Mouse (Mus musculus): ENCODE measurements around the gene Clstn2. TPM values are rescaled to one million over a fixed set of nuclear protein-coding genes. Genes with fewer than 3 reads are reported as not detected.

The Clstn2 gene
- polyA plus RNA-seq, 1 experiment from 2014 or later = 2.8 TPM

- Histone ChIP-seq H3K27me3 (no peaks in the 10 kb centered on the region), H3K27ac (no peak overlapping the region), H3K4me1 (no peaks in the 10 kb centered on the region), H3K36me3 (replicated peaks) (no peaks in the 10 kb centered on the region), H3K4me3 (replicated peaks) (no peak overlapping the region), H3K9ac (no peak overlapping the region), H3K9me3 (no peaks in the 10 kb centered on the region), H3K4me2 (no peak overlapping the region)
- no peak for ATAC-seq (ENCODE audit: low FRiP score)
- WGBS = 89% methylated on average over 3 of the region's 3 CpGs
Measured at GRCm38 (mm10) chr9:97891415-97891814, 141.6 kb downstream of the Clstn2 start.

- H3K4me3 ChIP-seq (replicated peaks) = no peak overlapping the region
- no peaks in the 10 kb centered on the region for H3K9me3 ChIP-seq
- H3K27me3 ChIP-seq = no peaks in the 10 kb centered on the region
- no peak for ATAC-seq (ENCODE audit: low FRiP score)
- H3K4me2 ChIP-seq = no peak overlapping the region
- no peaks in the 10 kb centered on the region for H3K4me1 ChIP-seq
- H3K36me3 ChIP-seq (replicated peaks) = no peaks in the 10 kb centered on the region
- 94% methylated on average over 3 of the region's 3 CpGs for WGBS
- H3K9ac ChIP-seq = no peak overlapping the region
- H3K27ac ChIP-seq = no peak overlapping the region
Measured at GRCm38 (mm10) chr9:97883336-97883735, 149.6 kb downstream of the Clstn2 start.

- WGBS = 61% methylated on average over 8 of the region's 8 CpGs
- Histone ChIP-seq H3K27me3 (no peaks in the 10 kb centered on the region), H3K27ac (no peak overlapping the region), H3K9ac (no peak overlapping the region), H3K9me3 (no peaks in the 10 kb centered on the region), H3K4me1 (no peaks in the 10 kb centered on the region), H3K36me3 (replicated peaks) (no peaks in the 10 kb centered on the region), H3K4me3 (replicated peaks) (no peak overlapping the region), H3K4me2 (no peak overlapping the region)
- no peak for ATAC-seq (ENCODE audit: low FRiP score)
Measured at GRCm38 (mm10) chr9:97867013-97867700, 165.8 kb downstream of the Clstn2 start.

GRCm38 (mm10) chr9:97852859-97853258 is 180.1 kb downstream of the Clstn2 start:
- Histone ChIP-seq H3K9ac (no peak overlapping the region), H3K4me2 (no peak overlapping the region), H3K36me3 (replicated peaks) (no peaks in the 10 kb centered on the region), H3K9me3 (no peaks in the 10 kb centered on the region), H3K27me3 (no peaks in the 10 kb centered on the region), H3K4me1 (no peaks in the 10 kb centered on the region), H3K4me3 (replicated peaks) (no peak overlapping the region), H3K27ac (no peak overlapping the region)
- ATAC-seq (ENCODE audit: low FRiP score) = no peak

- 78% methylated on average over 12 of the region's 12 CpGs for WGBS
- H3K9ac ChIP-seq = no peak overlapping the region
- no peaks in the 10 kb centered on the region for H3K36me3 ChIP-seq (replicated peaks)
- H3K4me1 ChIP-seq = no peaks in the 10 kb centered on the region
- no peaks in the 10 kb centered on the region for H3K27me3 ChIP-seq
- H3K27ac ChIP-seq = no peak overlapping the region
- H3K4me2 ChIP-seq = no peak overlapping the region
- ATAC-seq (ENCODE audit: low FRiP score) = no peak
- H3K9me3 ChIP-seq = no peaks in the 10 kb centered on the region
- H3K4me3 ChIP-seq (replicated peaks) = no peak overlapping the region
Measured at GRCm38 (mm10) chr9:97847873-97848838, 184.8 kb downstream of the Clstn2 start.

GRCm38 (mm10) chr9:97842054-97842453 is 190.9 kb downstream of the Clstn2 start:
- 90% methylated on average over 7 of the region's 7 CpGs for WGBS
- H3K9ac ChIP-seq = no peak overlapping the region
- no peaks in the 10 kb centered on the region for H3K27me3 ChIP-seq
- no peaks in the 10 kb centered on the region for H3K36me3 ChIP-seq (replicated peaks)
- no peaks in the 10 kb centered on the region for H3K9me3 ChIP-seq
- H3K4me3 ChIP-seq (replicated peaks) = no peak overlapping the region
- H3K4me1 ChIP-seq = no peaks in the 10 kb centered on the region
- H3K4me2 ChIP-seq = no peak overlapping the region
- no peak overlapping the region for H3K27ac ChIP-seq
- no peak for ATAC-seq (ENCODE audit: low FRiP score)

GRCm38 (mm10) chr9:97831216-97831615 is 201.8 kb downstream of the Clstn2 start:
- Histone ChIP-seq H3K4me3 (replicated peaks) (no peak overlapping the region), H3K9ac (no peak overlapping the region), H3K4me2 (no peak overlapping the region), H3K36me3 (replicated peaks) (no peaks in the 10 kb centered on the region), H3K27me3 (no peaks in the 10 kb centered on the region), H3K4me1 (peaks cover 14% of the 10 kb centered on the region), H3K27ac (no peak overlapping the region), H3K9me3 (no peaks in the 10 kb centered on the region)
- ATAC-seq (ENCODE audit: low FRiP score) = no peak
- 91% methylated on average over 3 of the region's 3 CpGs for WGBS

GRCm38 (mm10) chr9:97829919-97830318 is 203.1 kb downstream of the Clstn2 start:
- no peaks in the 10 kb centered on the region for H3K27me3 ChIP-seq
- peaks cover 17% of the 10 kb centered on the region for H3K4me1 ChIP-seq
- H3K9me3 ChIP-seq = no peaks in the 10 kb centered on the region
- H3K9ac ChIP-seq = no peak overlapping the region
- no peak overlapping the region for H3K4me3 ChIP-seq (replicated peaks)
- WGBS = 84% methylated on average over 2 of the region's 2 CpGs
- no peaks in the 10 kb centered on the region for H3K36me3 ChIP-seq (replicated peaks)
- H3K4me2 ChIP-seq = no peak overlapping the region
- H3K27ac ChIP-seq = no peak overlapping the region
- ATAC-seq (ENCODE audit: low FRiP score) = no peak

- ATAC-seq (ENCODE audit: low FRiP score) = no peak
Measured at GRCm38 (mm10) chr9:97827689-97828088, 205.3 kb downstream of the Clstn2 start.

GRCm38 (mm10) chr9:97826077-97826947 is 206.7 kb downstream of the Clstn2 start:
- Histone ChIP-seq H3K9ac (no peak overlapping the region), H3K36me3 (replicated peaks) (no peaks in the 10 kb centered on the region)

More at GRCm38 (mm10) chr9:97827689-97828088, 205.3 kb downstream of the Clstn2 start:
- 56% methylated on average over 10 of the region's 10 CpGs for WGBS
- Histone ChIP-seq H3K36me3 (replicated peaks) (no peaks in the 10 kb centered on the region), H3K4me1 (peaks cover 17% of the 10 kb centered on the region), H3K27me3 (no peaks in the 10 kb centered on the region; the same call in 1 of the 2 replicates), H3K9ac (no peak overlapping the region), H3K9me3 (no peaks in the 10 kb centered on the region), H3K4me2 (no peak overlapping the region), H3K27ac (no peak overlapping the region), H3K4me3 (replicated peaks) (no peak overlapping the region)

GRCm38 (mm10) chr9:97817116-97817515 is 215.9 kb downstream of the Clstn2 start:
- Histone ChIP-seq H3K36me3 (replicated peaks) (no peaks in the 10 kb centered on the region), H3K9ac (no peak overlapping the region), H3K4me3 (replicated peaks) (no peak overlapping the region), H3K4me2 (no peak overlapping the region), H3K9me3 (no peaks in the 10 kb centered on the region), H3K27me3 (no peaks in the 10 kb centered on the region), H3K27ac (no peak overlapping the region), H3K4me1 (no peaks in the 10 kb centered on the region)
- no peak for ATAC-seq (ENCODE audit: low FRiP score)
- WGBS = 92% methylated on average over 4 of the region's 4 CpGs

More at GRCm38 (mm10) chr9:97826077-97826947, 206.7 kb downstream of the Clstn2 start:
- Histone ChIP-seq H3K9me3 (no peaks in the 10 kb centered on the region), H3K27ac (0 out of 2 replicates have a peak overlapping the region, but pooled peaks have one; percentile 19), H3K4me2 (no peak overlapping the region), H3K4me3 (replicated peaks) (no peak overlapping the region), H3K27me3 (no peaks in the 10 kb centered on the region; the same call in 1 of the 2 replicates), H3K4me1 (peaks cover 17% of the 10 kb centered on the region)
- ATAC-seq (ENCODE audit: low FRiP score) = peak; percentile 81
- 35% methylated on average over 16 of the region's 16 CpGs for WGBS

All from forebrain, embryonic 12.5 days (tissue).